Mouse (Mus musculus) myocyte (in vitro differentiated cells): ENCODE data around the gene Gm20388. TPM values are rescaled to one million over a fixed set of nuclear protein-coding genes. Genes with fewer than 3 reads are reported as not detected.
A peak's percentile ranks its signal among the peaks of the same experiment; 100 is the strongest.

Experiments
- H3K27me3 ChIP-seq: one replicate; pipeline ENCODE4 v1.6.1; 2011; ENCODE audit not compliant: control insufficient read depth, insufficient read depth, insufficient read length
- H3K36me3 ChIP-seq: one replicate; pipeline ENCODE4 v1.6.1; 2011; ENCODE audit not compliant: control insufficient read depth, insufficient read depth
- H3K4me2 ChIP-seq: one replicate; pipeline ENCODE4 v1.6.1; 2011; ENCODE audit warnings: low read depth, control low read depth
- H3K4me3 ChIP-seq: one replicate; pipeline ENCODE4 v1.5.1; 2011; ENCODE audit warnings: mild to moderate bottlenecking, control low read depth, moderate library complexity
- H3K79me2 ChIP-seq: one replicate; pipeline ENCODE4 v1.6.1; 2011; ENCODE audit not compliant: control insufficient read depth, insufficient read depth
- H3ac ChIP-seq: one replicate; pipeline ENCODE4 v1.6.1; 2011; ENCODE audit not compliant: control insufficient read depth, insufficient read length
- CEBPB ChIP-seq: IDR thresholded peaks from 2 replicates; pipeline ENCODE4 v1.6.1; 2011; ENCODE audit warnings: mild to moderate bottlenecking, moderate library complexity; ENCODE audit not compliant: poor library complexity, insufficient read depth, severe bottlenecking
- E2F4 ChIP-seq: IDR thresholded peaks from one replicate; pipeline ENCODE4 v1.6.1; 2011; ENCODE audit warnings: mild to moderate bottlenecking, control low read depth, moderate library complexity; ENCODE audit not compliant: insufficient read depth
- MAX ChIP-seq: IDR thresholded peaks from one replicate; pipeline ENCODE4 v1.6.1; 2011; ENCODE audit warnings: low read depth, mild to moderate bottlenecking, control low read depth
- MYOD1 ChIP-seq, 3 experiments: IDR thresholded peaks; one replicate each; pipeline ENCODE4 v1.6.1; 2011; ENCODE audit warnings: control low read depth in 2 of 3, low read depth in 2 of 3, mild to moderate bottlenecking in 2 of 3, moderate library complexity in 1 of 3; ENCODE audit not compliant: insufficient read length in 2 of 3, control insufficient read depth in 1 of 3
- MYOG ChIP-seq, 3 experiments: IDR thresholded peaks; one replicate each; pipeline ENCODE4 v1.6.1; 2011; ENCODE audit warnings: control low read depth in 2 of 3, low read depth in 2 of 3, mild to moderate bottlenecking in 2 of 3; ENCODE audit not compliant: insufficient read length in 2 of 3, control insufficient read depth in 1 of 3, insufficient read depth in 1 of 3
- POLR2A ChIP-seq: IDR thresholded peaks from one replicate; pipeline ENCODE4 v1.6.1; 2011; ENCODE audit warnings: low read depth, mild to moderate bottlenecking, control low read depth, moderate library complexity; ENCODE audit not compliant: insufficient read length
- POLR2AphosphoS2 ChIP-seq: IDR thresholded peaks from one replicate; pipeline ENCODE4 v1.6.1; 2011; ENCODE audit warnings: low read depth, control low read depth; ENCODE audit not compliant: insufficient read length
- REST ChIP-seq: IDR thresholded peaks from one replicate; pipeline ENCODE4 v1.6.1; 2011; ENCODE audit warnings: mild to moderate bottlenecking, control low read depth, moderate library complexity; ENCODE audit not compliant: insufficient read depth, insufficient read length
- SRF ChIP-seq: IDR thresholded peaks from one replicate; pipeline ENCODE4 v1.6.1; 2011; ENCODE audit warnings: low read depth; ENCODE audit not compliant: control insufficient read depth, insufficient read length
- TCF12 ChIP-seq: IDR thresholded peaks from one replicate; pipeline ENCODE4 v1.6.1; 2011; ENCODE audit warnings: mild to moderate bottlenecking, control low read depth; ENCODE audit not compliant: poor library complexity, insufficient read depth, severe bottlenecking
- TCF3 ChIP-seq: IDR thresholded peaks from one replicate; pipeline ENCODE4 v1.6.1; 2011; ENCODE audit warnings: low read depth, control low read depth; ENCODE audit not compliant: insufficient read length
- USF1 ChIP-seq: IDR thresholded peaks from one replicate; pipeline ENCODE4 v1.6.1; 2011; ENCODE audit warnings: low read depth, mild to moderate bottlenecking, control low read depth, moderate library complexity
- polyA plus RNA-seq: library from polyadenylated mRNA; unstranded; fragments of >200 nt; fragmentation: generic; extraction: Trizol; gene quantifications from one replicate; pipeline ENCODE4 v1.2.1, GENCODE M21; 2012; ENCODE audit warnings: missing spikeins

The Gm20388 gene
- polyA plus RNA-seq, 1 experiment = 15.3 TPM

- Histone ChIP-seq H3K79me2 (no peaks in the 10 kb centered on the region), H3K27me3 (peaks cover 6% of the 10 kb centered on the region), H3K4me3 (peak overlapping the region; percentile 71), H3K36me3 (no peaks in the 10 kb centered on the region), H3ac (no peak overlapping the region), H3K4me2 (peak overlapping the region; percentile 80)
- no peak for TF ChIP-seq USF1
- TF ChIP-seq POLR2A = no peak
- TF ChIP-seq TCF3 = no peak
- TF ChIP-seq E2F4 = no peak
- no peak for TF ChIP-seq TCF12
- TF ChIP-seq MYOG (IDR thresholded peaks at IDR 0.05; ENCODE audit: control insufficient read depth in 1 of 3, insufficient read depth in 1 of 3, insufficient read length in 2 of 3, low read depth in 2 of 3) = no peak
- no peak for TF ChIP-seq REST
- TF ChIP-seq MYOD1 (IDR thresholded peaks at IDR 0.05; ENCODE audit: control insufficient read depth in 1 of 3, insufficient read length in 2 of 3, low read depth in 2 of 3) = no peak
- no peak for TF ChIP-seq MAX
- TF ChIP-seq SRF = no peak
- no peak for TF ChIP-seq POLR2AphosphoS2
- TF ChIP-seq CEBPB = no peak
Observed at GRCm38 (mm10) chr8:123860386-123860785, 3949.7 kb downstream of the Gm20388 start.

DNA sequence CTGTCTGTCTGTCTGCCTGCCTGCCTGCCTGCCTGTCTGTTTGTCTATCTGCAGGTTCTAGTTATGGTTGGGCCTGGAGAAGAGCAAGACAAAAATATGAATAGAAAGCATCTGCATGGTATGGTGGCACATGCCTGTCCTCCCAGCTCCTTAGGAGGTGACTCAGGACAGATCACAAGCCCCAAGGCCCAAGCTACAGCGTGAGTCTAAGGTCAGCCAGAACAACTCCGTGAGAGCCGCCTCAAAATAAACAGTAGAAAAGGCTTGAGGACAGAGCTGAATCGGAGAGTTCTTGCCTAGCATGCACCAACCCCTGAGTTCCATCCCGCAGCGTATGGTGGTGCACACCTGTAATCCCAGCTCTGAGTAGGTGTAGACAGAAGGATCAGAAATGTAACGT is 3955.1 kb downstream of the Gm20388 start:
- H3ac ChIP-seq = no peak overlapping the region

DNA sequence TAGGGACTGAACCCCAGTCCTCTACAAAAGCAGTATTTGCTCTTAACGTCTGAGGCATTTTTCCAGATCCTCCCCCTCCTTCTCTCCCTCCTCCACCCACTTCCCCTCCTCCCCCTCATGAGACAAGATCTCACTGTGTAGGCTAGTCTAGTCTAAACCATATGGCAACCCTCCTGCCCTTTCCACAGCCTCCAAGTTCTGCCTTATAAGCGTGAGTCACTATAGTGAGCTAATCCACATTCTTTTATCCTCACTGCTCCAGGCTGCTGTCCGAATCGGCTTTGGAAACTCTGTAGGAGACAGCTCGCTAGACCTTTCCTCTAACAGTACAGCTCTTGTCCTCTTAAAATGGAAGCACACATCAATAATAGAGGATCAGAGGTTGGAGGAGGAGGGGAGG is 3956.3 kb downstream of the Gm20388 start:
- TF ChIP-seq TCF12 (no peak), POLR2A (no peak), MYOG (IDR thresholded peaks at IDR 0.05; ENCODE audit: control insufficient read depth in 1 of 3, insufficient read depth in 1 of 3, insufficient read length in 2 of 3, low read depth in 2 of 3) (no peak), TCF3 (no peak), CEBPB (no peak), SRF (no peak), MYOD1 (IDR thresholded peaks at IDR 0.05; ENCODE audit: control insufficient read depth in 1 of 3, insufficient read length in 2 of 3, low read depth in 2 of 3) (no peak), E2F4 (no peak)
- no peaks in the 10 kb centered on the region for H3K36me3 ChIP-seq
- H3K27me3 ChIP-seq = peaks cover 6% of the 10 kb centered on the region
- no peak overlapping the region for H3ac ChIP-seq
- no peaks in the 10 kb centered on the region for H3K79me2 ChIP-seq
- H3K4me3 ChIP-seq = no peak overlapping the region
- peak overlapping the region; percentile 55 for H3K4me2 ChIP-seq

More for the DNA sequence above, 3955.1 kb downstream of the Gm20388 start:
- Histone ChIP-seq H3K36me3 (no peaks in the 10 kb centered on the region), H3K4me3 (no peak overlapping the region), H3K4me2 (no peak overlapping the region), H3K27me3 (peaks cover 6% of the 10 kb centered on the region), H3K79me2 (no peaks in the 10 kb centered on the region)
- TF ChIP-seq CEBPB = no peak

- peak overlapping the region; percentile 35 for H3K4me2 ChIP-seq
Observed at GRCm38 (mm10) chr8:123872048-123872447, 3961.4 kb downstream of the Gm20388 start.

DNA sequence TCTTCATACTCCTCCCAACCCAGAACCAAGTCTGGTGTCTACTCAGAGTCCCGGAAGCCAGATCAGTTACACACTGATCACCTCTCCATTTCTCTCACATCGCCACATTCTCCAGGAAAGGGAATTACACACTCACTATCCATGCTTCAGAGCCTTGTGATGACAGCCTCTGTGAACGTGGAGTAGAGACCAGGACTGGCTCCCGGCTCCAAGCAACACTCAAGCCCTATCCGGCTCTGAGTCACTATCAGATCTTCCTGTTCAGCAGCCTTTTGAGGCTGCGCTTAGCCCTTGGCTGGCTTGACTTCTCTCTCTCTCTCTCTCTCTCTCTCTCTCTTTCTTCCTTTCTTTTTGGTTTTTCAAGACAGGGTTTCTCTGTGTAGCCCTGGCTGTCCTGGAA is 3962.7 kb downstream of the Gm20388 start:
- no peaks in the 10 kb centered on the region for H3K36me3 ChIP-seq
- H3ac ChIP-seq = no peak overlapping the region
- H3K27me3 ChIP-seq = no peaks in the 10 kb centered on the region
- H3K79me2 ChIP-seq = no peaks in the 10 kb centered on the region
- no peak overlapping the region for H3K4me2 ChIP-seq
- no peak overlapping the region for H3K4me3 ChIP-seq
- no peak for TF ChIP-seq MAX
- no peak for TF ChIP-seq POLR2A
- no peak for TF ChIP-seq MYOG (IDR thresholded peaks at IDR 0.05; ENCODE audit: control insufficient read depth in 1 of 3, insufficient read depth in 1 of 3, insufficient read length in 2 of 3, low read depth in 2 of 3)
- no peak for TF ChIP-seq SRF
- no peak for TF ChIP-seq POLR2AphosphoS2
- TF ChIP-seq TCF3 = no peak
- TF ChIP-seq CEBPB = no peak
- TF ChIP-seq MYOD1 (IDR thresholded peaks at IDR 0.05; ENCODE audit: control insufficient read depth in 1 of 3, insufficient read length in 2 of 3, low read depth in 2 of 3) = no peak
- TF ChIP-seq USF1 = no peak

More at GRCm38 (mm10) chr8:123872048-123872447, 3961.4 kb downstream of the Gm20388 start:
- Histone ChIP-seq H3K27me3 (no peaks in the 10 kb centered on the region), H3ac (no peak overlapping the region), H3K4me3 (no peak overlapping the region), H3K36me3 (no peaks in the 10 kb centered on the region), H3K79me2 (no peaks in the 10 kb centered on the region)
- TF ChIP-seq E2F4 (no peak), CEBPB (no peak), MAX (no peak), MYOG (IDR thresholded peaks at IDR 0.05; ENCODE audit: control insufficient read depth in 1 of 3, insufficient read depth in 1 of 3, insufficient read length in 2 of 3, low read depth in 2 of 3) (peak in 1 of 3 experiments; percentile 36), SRF (no peak), TCF12 (no peak), POLR2AphosphoS2 (no peak), REST (no peak), USF1 (peak; percentile 40), TCF3 (no peak), MYOD1 (IDR thresholded peaks at IDR 0.05; ENCODE audit: control insufficient read depth in 1 of 3, insufficient read length in 2 of 3, low read depth in 2 of 3) (peak in 1 of 3 experiments; percentile 34), POLR2A (no peak)
